Mouse (Mus musculus) heart, postnatal 0 days (tissue): ENCODE results near the gene Unkl.

Experiments
- CTCF ChIP-seq: IDR thresholded peaks from 2 replicates; pipeline ENCODE4 v1.5.1; 2016; ENCODE audit warnings: antibody characterized with exemption, control low read depth, low read depth
- EP300 ChIP-seq: IDR thresholded peaks from 2 replicates; pipeline ENCODE4 v1.6.1; 2016; ENCODE audit warnings: antibody characterized with exemption, low read depth

DNA sequence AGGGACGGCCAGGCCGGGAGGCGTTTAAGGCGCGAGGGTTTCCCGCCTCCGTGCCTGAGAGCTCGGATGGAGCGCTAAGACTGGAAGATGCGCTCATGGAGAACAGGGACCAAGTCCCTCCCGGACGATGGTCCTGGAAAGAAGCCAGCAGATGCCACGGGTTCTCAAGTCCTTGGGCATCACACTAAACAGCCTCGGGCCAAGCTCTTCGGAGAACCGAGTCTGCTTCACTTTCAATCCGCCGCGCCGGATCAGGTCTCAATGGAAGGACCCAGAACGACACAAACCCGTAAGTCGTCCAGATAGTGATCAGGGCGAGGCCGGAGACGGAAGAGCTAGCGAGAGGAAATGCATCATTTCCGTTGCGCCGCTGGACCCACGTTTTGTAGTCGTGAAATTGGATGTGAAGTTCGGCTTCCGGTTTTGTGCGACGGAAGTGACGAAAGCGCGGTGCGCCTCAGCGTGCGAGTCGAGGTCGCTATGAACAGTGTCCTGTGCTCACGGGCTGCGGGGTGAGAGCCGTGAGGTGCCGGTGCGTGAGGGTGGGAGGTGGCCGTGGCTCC is 4.0 kb upstream of the Unkl start, which contains the start of gene BC003965:
- TF ChIP-seq CTCF (no peak), EP300 (peak; percentile 96)
